Mouse (Mus musculus) lung, postnatal 14 days (tissue): ENCODE data around the gene Per1.

Experiments used
- DNase-seq: peaks from one replicate; pipeline ENCODE4 v3.0.0; 2021

Per1 gene

DNA sequence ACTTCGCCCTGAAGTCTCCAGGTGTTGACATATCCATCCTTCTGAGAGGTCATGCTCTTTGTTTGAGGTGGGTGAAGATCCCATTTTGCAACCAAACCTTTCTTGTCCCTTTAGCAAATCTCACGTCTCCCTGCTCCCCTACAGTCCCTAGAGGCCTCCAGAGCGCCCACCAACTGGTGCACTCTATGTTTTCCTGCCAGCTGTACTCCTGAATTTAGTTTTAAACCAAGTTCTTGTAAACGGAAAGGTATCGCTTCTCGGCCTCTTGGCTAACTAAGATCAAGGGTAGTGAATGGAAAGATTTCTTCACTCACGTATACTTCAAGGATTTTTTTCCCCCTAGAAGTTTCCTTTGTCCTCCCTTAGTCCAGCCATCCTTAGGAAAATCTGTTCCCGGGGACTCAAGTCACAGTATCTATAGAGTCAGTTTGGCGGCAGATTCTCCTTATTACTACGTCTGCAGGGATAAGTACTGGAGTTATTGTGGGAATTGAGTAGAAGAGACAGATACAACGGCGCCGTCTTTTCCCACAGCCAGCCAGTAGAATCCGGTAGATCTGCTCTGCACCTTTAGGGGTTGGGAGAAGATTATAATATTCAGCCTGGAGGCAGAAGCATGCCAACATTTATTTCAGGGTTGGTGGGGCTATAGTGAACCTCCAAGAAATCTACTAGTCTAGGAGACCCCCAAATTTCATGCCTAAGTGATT lies 24.6 kb downstream of the Per1 start:
- DNase-seq: no peak

GRCm38 (mm10) chr11:69120221-69121000 lies 25.4 kb downstream of the Per1 start, which contains the start of gene Hes7:
Gene Hes7, plus strand, starts transcription at chr11:69120404.
- no peak for DNase-seq

DNA sequence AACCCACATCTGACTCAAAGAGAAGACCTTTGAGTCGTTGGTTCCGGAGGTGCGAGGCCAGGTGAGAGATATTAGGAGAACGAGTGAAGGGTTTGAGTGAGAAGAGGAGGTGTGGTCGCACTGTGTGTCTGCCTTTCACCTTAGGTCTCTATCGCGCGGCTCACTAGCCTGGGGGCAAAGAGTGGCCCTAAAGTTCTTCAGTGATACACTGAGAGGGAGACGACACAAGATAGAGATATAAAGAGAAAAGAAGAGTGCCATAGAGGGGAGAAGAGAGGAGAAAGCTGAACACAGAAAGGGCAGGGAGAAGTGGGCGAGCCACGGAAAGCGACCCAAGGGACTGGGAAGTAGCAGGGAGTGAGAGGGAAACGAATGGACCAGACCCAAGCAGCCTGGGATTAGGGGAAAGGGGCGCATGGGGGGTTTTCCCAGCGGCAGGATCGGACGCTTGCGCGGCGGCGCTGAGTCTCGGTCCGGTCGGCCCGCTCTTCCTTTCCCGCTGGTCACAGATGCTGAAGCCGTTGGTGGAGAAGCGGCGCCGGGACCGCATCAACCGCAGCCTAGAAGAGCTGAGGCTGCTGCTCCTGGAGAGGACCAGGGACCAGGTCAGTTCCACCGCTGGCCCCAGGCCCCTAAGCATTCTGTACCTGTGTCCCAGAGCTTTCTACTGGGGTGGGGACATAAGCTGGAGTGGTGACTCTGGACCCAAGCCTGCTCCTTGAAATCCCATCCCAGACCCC lies 26.2 kb downstream of the Per1 start:
- no peak for DNase-seq

DNA sequence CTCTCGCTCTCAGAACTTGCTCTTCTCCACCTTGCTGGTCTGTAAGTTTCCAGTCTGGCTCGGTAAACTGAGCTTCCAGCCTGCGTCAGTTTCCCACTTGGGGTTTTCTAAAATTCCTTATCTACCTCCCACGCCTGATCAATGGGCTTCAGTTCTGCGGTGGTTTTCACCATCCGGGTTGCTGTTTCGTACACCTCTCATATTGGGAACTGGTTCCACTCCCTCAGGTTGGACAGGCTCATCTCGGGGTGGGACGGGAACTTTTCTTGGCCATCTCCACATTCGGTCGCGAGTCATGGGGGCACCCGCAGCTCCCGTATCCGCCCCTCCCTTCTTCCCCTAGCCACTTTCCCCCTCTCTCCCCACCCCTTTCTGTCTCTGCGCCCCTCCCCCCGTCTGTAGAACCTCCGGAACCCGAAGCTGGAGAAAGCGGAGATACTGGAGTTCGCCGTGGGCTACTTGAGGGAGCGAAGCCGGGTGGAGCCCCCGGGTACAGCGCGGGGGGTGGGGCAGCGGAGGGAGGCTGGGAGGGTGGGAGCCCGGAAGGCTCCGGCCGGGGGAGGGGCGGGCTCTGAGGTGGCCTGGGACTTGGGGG lies 26.8 kb downstream of the Per1 start:
- no peak for DNase-seq

GRCm38 (mm10) chr11:69122336-69122951 lies 27.4 kb downstream of the Per1 start, which contains the start of gene 9130213A22Rik:
Gene 9130213A22Rik, minus strand, starts transcription at chr11:69122589.
- DNase-seq: peak; percentile 92

GRCm38 (mm10) chr11:69123056-69123692 lies 28.2 kb downstream of the Per1 start:
- DNase-seq: peak; percentile 92

DNA sequence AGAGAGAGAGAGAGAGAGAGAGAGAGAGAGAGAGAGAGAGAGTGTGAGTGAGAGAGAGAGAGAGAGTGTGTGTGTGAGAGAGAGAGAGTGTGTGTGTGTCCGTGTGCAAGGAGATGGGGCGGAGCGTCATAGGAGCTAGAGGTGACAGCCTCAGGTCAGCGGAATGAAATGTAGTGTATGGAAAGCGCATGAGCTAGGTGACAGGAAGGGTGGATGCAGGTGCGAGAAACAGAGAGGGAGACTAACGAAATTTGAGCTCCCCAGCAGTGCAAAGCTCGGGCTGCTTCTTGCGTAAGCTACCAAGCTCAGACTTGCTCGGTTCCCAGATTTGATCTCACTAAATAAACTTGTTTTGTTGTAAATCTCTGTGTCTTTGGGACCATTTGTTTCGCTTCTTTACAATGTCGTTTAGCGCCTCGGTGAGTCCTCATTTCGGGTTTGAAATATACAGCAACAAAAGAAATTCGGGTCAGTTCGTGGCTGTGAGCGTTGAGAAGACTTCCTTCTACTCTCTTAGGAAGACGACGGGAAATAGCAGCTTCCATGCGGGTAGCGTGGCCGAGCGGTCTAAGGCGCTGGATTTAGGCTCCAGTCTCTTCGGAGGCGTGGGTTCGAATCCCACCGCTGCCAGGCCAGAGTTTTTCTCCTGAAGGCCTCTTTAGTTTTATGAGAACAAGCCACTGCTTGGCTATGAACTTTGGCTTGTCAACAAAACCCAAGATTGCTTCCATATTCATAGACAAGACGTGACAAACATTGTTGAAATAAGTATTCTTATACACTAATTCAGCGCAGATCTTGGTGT lies 28.9 kb downstream of the Per1 start:
- peak; percentile 92 for DNase-seq

DNA sequence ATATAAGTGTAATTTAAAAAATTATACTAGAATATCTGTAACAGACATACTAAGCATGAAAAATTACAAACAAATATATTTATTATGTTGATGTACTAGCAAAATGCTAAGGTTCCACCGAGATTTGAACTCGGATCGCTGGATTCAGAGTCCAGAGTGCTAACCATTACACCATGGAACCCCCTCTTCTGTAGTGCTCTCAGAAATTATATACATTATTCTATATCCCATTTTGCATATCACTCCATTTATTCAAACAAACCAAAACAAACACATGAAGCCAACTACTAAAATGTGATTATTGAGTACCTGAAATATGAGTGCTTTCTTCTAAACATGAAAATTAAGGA lies 29.5 kb downstream of the Per1 start:
- DNase-seq: peak; percentile 76

GRCm38 (mm10) chr11:69125041-69125851 lies 30.2 kb downstream of the Per1 start:
- DNase-seq: peak; percentile 85

DNA sequence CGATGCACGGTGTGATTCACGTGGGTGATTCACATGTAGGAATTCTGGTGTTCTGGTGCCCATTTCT lies 30.7 kb downstream of the Per1 start, which contains the start of gene Aloxe3:
Gene Aloxe3, plus strand, starts transcription at position 45 of the 67 bp plus-strand sequence.
- no peak for DNase-seq

DNA sequence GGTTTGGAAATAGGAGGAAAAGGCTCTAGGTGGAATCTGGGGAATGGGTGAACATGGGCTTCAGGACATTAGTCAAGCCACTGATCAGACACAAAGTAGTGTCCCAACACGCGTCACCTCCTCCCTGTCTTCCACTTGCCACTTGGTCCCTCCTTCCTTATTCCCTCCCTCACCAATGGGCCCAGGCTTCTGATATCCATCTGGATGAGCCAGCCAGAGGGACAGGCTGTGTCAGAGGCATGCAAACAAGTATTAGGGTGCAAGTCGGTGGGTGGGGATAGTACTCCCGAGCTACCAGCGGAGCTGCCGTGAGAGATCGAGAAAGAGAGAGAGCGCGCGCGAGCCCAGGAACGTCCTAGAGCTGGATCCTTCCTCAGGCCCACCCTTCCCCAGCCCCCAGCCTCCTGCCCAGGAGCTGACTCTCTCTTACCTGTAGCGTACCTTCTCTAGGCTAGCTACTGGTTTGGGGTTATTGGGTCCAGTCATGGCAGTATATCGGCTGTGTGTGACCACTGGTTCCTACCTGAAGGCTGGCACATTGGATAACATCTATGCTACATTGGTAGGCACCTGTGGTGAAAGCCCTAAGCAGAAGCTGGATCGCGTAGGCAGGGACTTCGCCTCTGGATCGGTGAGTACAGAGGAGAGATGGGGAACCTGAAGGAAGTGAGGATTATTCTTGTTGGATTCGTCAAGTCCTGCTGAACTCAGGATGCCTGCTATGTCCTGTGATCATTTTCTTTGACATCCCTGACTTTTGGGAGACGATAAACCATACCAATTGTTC lies 31.1 kb downstream of the Per1 start:
- DNase-seq: no peak

DNA sequence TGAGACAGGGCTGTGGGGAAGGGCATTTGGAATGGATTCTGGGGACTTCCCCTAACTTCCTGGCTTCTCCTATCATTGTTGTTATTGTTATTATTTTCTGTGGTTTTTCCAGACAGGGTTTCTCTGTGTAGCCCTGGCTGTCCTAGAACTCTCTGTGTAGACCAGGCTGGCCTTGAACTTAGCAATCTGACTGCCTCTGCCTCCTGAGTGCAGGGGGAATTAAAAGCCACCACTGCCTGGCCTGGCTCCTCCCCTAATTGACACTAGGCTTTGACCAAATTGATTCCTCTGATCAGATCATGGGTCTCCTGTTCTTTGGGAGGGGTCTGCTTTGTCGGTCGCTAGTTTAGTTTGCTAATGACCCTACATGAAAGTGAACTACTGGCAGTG lies 31.7 kb downstream of the Per1 start:
- DNase-seq: no peak

- DNase-seq: no peak
Observed at GRCm38 (mm10) chr11:69128426-69129122, 33.6 kb downstream of the Per1 start.

GRCm38 (mm10) chr11:69133566-69133922 lies 38.5 kb downstream of the Per1 start:
- no peak for DNase-seq

DNA sequence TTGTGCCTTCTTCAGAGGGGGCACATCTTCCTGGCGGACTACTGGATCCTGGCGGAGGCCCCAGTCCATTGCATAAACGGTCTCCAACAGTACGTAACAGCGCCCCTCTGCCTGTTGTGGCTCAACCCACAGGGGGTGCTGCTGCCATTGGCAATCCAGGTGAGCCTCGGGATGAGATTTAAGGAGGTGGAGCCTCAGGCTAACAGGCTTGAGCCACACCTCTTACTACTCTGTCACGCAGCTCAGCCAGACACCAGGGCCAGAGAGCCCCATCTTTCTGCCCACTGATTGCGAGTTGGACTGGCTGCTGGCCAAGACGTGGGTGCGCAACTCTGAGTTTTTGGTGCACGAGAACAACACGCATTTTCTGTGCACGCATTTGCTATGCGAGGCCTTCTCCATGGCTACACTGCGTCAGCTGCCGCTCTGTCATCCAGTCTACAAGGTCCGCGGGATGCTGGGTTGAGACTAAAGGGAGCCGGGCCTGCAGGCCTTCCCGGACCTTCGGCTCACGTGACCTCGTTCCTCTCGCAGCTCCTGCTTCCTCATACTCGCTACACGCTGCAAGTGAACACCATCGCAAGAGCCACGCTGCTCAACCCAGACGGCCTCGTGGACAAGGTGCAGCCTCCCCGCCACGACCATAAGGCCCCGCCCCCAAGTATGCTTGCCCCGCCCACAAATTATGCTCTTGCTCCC lies 39.1 kb downstream of the Per1 start:
- peak; percentile 65 for DNase-seq

DNA sequence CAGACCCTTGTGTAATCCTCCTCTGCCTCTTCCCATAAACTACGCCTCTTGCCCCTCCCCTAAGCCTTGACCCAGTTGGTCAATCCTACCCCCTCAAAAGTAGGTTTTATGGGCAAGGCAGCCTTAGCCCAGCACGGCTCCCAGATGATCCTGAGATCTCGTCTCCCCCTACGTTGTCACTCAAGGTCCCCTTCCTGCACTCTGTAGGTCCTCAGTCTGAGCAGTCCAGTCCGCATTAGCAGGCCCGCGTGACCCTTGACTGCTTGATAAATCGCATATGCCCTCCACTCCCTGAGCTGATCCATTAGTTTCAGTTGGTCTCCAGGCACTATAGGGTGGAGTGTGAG lies 39.6 kb downstream of the Per1 start:
- DNase-seq: no peak

DNA sequence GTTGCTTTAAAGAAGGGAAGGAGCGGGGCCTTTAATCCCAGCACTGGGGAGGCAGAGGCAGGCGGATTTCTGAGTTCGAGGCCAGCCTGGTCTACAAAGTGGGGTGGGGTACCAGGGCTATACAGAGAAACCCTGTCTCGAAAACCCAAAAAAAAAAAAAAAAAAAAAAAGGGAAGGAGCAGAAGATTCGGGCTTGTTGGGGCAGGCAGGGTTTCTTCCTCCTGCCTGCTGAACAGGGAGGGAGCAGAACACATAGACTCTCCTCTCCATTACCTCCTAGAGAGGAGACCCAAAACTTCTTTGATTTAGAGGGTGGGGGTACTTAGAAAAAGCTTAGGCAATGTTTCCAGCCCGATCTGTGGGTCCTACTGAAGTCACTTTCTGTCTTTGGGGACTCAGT lies 40.3 kb downstream of the Per1 start:
- DNase-seq: no peak

DNA sequence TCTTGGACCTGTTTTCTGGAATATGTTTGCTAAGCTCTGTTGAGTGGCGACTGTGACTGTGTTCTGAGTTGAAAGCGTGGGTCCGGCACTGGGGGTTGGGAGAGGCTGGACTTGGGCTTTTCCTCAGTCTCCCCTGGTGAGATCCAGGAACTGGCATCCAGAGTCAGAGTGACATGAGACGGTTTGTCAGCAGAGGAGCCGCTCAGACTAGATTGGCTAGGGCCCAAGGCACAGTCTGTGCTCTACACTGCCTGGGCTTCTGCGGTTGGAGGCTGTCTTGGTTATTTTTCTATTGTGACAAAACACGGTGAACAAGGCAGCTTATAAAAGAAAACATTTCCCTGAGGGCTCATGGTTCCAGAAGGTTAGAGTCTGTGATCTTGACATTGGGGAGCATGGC lies 52.5 kb downstream of the Per1 start:
- DNase-seq: no peak

GRCm38 (mm10) chr11:69148451-69148960 lies 53.5 kb downstream of the Per1 start:
- DNase-seq: no peak
